Mouse (Mus musculus): ENCODE data around the gene Tk1. TPM values are rescaled to one million over a fixed set of nuclear protein-coding genes. Genes with fewer than 3 reads are reported as not detected.

The Tk1 gene
- polyA plus RNA-seq (2017; shearing (Covaris generic)), result 10 to 100 TPM; 31.4 to 55.1 TPM

DNA sequence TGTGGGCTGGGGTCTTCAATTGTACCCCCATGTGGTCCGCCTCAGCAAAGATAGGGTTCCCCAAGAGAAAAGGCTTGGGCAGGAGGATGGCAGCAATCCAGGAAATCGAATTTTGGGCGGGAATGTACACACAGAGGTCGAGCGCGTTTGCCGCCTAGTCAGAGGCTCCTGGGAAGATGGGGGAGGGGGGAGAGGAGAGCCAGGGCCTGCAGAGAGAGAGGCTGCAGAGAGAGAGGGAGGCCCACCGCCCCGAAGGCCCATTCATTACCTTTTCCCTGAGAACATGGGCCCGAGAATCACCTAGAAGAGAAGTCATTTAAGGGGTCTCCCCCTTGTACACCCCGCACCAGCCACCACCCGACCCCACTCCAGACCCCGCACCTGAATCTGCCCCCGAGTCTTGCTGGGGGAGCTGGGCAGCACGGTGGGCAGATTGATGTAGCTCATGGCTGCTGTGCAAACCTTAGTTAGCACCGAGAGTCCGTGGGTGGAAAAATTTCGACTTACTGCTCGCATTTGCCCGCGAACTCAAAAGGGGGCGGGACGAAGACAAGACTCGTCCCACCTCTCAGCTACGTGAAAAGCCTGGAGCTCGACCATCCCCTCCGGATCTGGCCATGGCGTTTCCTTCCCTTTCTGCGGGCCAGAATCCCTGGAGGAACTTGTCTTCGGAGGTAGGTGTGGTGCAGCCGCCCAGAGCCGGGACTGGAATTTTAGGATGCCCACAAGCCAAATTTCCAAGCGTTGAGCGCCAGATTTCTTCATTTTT is at the start of gene Tk1, which contains the start of gene Afmid:
Tk1 (minus strand) TSS at position 760 of the 769 bp plus-strand sequence.
Afmid (plus strand) TSS at position 592 of the 769 bp plus-strand sequence.
- peak; percentile 22 for ATAC-seq

DNA sequence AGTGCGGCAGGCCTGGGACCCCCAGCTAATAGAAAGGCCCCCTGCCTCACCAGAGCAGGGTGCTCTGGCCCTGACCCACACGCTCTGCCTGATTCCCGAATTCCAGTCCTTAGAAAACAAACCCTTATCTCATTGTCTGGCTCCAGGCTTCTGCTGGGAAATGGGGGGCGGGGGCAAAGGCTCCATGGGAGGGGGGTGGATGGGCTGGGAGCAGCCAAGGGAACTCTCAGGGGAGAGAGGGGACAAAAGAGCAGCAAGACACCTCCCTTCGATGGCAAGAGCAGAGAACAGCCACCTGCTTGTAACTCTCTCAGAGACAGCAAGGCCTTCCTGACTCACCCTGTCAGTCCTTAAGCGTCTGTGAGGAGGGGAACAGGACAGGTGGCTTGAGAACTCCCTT is 49.8 kb upstream of the Tk1 start:
- ATAC-seq, result no peak

DNA sequence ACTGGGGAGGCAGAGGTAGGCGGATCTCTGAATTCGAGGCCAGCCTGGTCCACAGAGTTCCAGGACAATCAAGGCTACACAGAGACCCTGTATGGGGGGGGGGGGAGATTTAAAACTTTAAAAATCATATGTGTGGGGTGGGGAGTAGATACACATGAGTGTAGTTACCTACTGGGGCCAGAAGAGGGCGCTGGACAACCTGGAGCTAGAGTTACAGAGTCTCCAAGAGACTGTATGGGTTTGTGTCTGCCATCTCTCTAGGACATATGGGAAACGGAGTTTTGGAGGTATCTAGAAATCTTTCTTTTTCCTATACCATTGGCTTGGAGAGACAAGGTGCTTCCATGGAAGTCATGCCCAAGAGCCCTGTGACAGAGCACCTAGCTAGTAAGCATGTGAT is 48.5 kb upstream of the Tk1 start:
- ATAC-seq, result no peak

DNA sequence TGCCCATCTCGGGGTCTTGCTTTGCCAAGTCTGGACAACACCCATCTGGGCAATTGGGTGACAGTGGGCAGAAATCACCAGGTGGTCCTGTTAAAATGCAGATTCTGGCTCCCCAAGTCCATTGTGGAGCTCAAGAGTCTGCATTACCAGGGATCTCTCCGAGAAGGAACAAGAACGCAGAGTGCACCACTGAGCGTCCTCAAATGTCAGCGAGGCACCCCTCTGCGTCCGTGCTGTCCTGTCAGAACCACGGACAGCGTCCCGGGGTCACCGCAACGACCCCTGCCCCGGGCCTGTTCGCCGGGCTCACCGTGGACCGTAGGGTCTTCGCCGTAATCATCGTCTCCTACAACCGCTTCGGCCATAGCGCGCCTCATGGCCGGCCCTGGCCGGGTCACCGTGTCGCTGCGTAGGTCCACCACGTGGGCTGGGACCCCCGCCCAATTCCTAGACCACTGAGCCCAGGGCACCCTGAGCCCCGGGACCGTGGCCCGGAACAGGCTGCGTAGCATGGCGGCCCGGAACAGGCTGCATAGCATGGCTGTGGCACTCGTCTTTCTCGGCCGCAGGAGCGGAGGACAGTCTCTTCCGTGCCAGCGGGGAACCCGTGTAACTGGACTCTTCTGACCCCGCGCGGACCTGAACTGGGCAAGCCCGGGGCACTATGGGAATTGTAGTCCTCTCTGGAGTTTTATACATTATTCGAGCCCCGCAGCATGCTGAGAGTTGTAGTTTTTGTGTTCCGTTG is 47.1 kb upstream of the Tk1 start, which contains the start of gene Tha1:
Tha1 (minus strand) TSS at position 621 of the 748 bp plus-strand sequence.
- ATAC-seq, result no peak

DNA sequence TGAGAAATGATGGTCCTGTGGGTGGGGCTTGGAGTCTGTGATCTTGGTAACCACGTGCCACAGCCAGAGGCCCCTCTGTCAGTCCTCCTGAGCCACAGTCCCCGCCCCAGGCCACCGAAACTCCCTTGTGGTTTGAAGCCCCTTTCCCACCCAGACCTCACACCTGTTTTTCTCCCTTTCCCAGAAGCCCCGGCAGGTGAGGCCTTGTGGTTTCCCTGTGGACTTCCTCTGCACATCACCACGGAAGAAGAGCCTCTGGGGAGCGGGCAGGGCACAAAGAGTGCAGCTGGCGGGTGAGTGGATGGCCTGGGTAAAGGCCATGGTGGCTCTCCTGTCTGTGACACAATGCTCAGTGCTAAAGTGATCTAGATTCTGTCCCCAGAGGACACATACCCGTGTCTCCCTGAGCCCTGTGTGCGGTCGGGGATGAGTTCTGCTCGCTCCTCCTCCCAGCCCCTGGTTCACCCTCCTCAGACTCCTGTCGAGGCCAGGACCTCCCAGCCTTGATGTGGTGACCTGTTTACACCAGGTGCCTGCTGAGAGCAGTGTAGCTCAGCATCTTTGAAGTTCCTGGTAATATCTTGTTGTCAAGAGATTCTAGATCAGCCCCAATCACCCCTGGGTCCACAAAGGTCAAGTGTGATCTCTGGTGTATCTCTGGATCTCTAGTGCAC is 46.2 kb upstream of the Tk1 start:
- peak; percentile 76 for ATAC-seq

DNA sequence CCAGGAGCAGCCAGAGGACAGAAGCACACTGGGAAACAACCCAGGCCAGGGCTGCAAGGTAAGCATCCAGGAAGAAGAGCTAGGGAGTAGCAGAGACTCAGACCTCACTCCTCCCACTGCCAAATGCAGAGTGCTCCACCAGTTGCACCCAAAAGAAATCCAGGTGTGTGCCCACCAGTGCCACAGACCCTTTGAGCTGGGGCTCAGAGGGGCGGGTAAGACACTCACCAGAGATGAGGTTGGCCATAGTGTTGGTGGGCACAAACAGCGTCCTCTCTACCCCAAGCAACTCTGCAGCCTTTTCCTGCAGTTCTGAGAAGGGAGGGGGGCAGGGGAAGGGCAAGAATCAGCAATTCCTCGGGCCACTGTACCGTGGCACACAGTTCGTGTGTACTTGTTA is 45.5 kb upstream of the Tk1 start:
- ATAC-seq, result no peak

DNA sequence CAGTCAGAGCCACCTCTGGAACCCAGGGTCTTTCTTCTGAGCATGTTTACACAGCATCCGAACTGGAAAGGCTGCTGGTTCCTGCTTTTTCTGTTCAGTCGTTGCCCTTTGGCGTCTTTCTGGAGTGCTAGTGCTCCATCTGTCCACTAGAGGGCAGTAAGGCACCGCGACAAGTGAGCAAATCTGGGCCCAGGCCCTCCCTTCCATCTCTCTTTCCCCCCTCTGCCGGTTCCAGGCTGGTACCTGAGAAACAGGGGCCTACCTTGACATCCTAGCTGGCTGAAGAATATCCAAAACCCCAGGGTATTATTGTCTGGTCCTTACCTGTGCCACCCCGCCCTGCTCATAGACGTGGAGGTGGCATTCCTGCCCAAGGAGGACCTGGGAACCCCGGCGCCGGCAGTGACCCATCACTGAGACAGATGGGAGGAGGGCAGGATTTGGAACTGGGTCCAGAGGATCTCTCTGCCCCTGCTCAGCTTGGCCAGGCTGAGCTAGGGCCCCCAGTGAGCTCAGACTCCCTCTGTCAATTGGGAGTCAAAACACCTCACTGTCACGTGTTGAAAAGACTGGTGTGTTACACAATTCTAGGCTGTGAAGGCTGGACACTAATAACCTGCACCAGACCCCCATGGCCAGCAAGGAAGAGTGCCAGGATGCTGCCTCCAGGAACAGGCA is 44.9 kb upstream of the Tk1 start:
- ATAC-seq, result peak; percentile 36

DNA sequence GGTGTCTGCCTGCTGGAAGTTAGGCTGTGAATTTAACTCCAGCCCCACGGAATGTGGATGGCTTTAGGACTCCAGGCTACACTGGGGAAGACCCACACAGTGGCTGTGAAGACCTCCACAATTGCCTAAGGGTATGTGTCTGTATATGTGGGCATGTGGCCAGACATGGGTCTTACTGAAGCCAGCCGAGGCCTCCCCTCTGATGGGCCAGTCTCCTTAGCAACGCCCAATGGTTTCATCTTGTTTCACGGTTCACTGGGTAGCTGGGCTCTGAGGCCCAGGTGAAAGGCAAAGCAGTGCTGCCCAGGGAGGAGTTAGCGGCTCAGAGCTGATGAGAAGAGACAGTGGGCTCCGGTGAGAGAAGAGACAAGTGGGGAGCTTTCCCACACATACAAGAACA is 40.1 kb upstream of the Tk1 start:
- ATAC-seq, result no peak

DNA sequence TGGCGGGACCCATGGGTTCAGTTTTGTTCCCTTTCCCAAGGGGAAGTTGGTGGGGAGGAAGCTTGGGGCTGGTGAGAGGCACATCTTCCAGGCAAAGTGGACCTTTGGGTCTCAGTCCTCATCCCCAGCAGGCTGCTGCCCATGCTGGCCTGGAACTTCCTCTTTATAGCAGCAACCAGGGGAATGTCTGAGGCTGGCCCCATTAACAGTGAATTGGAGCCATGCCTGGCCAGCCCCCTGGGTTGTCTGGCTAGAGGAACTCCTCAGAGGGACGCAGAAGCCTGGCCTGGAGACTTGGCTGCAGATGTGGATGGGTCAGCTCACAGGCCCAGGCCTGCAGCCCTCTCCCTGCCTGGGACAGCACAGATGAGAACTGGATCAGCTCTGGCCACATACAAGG is 38.9 kb upstream of the Tk1 start:
- ATAC-seq, result no peak

DNA sequence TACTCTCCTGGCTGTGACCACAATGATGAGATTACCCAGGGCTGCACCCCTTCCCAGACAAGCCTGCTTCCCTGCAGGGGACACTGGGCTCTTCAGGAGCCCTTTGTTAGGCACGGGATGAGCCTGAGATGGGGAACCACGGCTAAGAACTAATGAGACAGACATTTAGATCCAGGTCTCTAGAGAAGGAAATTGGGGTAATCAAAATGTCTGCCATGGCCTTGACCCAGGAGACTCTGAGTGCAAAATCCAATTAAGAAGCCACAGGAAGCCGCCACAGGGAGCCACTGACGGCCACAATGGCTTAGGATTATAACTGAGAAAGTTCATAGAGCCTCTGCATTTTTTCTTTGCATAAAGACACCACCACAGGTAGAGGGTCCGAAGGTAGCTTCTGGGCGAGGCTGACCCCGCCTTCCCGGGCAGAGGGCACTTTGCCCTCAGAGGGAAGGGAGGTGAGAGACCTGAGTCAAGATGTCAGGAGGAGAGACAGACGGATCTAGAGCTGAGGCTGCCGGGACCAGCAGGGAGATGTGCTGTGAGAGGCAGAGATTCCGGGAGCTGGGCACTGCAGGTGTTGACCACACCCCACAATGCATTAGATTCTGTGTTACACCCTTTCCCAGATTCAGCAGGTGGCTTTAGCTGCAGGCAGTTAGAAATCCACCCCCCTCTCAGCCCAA is 37.4 kb upstream of the Tk1 start:
- no peak for ATAC-seq

DNA sequence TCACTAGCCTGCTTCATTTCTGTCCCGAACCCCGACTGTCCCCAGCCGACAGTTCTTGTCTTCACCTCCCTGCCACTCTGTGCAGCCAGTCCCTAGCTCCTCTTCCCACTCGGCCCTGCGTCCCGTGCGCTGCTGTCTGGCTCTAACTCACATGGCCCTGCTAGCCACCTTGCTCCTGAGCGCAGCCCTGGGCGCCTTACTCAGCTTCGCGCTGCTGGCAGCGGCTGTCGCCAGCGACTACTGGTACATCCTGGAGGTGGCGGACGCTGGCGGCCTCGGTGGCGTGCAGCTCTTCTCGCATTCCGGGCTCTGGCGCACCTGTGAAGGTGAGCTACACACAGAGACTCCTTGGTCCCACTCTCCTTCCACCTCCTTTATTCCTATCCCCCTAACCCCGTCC is 34.7 kb upstream of the Tk1 start, which contains the start of gene Tmem235:
Tmem235 (plus strand) TSS at position 152 of the 400 bp plus-strand sequence.
- no peak for ATAC-seq

DNA sequence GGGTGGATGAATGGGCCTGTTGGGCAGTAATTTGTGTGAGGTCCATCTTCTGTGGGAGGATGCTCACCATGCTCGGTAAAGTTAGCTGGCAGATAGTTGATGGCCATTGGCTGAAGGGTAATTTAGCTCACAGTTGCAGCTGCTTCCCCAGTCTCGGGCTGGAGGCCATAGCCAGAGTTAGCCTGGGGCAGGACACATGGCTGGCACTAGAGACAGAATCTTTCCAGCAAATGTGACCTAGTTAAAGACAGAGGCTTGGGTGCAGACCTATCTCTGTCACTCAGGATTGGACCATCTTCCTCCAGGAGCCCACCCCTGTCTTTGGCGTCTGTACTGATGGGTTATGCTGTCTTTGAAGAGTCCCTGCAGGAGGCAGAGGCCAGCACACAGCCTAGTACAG is 32.5 kb upstream of the Tk1 start:
- no peak for ATAC-seq

DNA sequence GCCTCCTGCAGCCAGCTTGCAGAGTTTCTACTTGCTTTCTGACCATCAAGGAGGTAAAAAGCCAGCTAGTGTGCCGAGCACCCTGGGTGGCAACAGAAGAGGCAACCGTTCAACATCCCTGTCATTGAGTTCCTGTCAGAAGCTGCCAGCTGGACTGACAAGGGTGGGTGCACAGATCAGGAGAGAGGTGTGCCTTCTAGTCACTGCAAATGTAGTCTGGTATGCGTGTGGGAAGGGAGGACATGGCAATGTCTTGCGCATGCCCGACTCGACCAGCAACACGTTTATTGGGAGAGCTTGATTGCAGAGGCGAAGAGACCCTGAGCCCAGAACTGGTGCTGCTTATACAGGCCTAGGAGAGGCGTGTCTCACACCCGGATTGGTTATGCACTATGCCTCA is 31.6 kb upstream of the Tk1 start:
- no peak for ATAC-seq

DNA sequence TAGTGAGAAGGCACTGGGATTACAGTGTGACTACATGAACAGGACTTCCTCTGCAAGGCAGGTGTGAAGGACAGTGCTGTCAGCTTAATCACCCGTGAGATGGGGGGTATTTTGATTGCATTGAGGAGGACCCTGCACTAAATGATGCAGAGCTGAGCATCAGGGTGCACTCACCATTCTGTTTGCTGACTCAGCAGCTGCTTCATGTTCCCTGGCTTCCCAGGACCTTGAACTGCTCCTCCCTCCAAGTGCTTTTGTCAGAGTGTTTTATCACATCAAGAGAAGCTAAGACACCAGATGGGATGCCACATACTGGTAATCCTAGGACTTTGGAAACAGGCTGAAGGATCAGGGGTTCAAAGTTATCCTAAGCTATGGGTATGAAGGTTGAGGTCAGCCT is 30.1 kb upstream of the Tk1 start:
- ATAC-seq, result no peak

DNA sequence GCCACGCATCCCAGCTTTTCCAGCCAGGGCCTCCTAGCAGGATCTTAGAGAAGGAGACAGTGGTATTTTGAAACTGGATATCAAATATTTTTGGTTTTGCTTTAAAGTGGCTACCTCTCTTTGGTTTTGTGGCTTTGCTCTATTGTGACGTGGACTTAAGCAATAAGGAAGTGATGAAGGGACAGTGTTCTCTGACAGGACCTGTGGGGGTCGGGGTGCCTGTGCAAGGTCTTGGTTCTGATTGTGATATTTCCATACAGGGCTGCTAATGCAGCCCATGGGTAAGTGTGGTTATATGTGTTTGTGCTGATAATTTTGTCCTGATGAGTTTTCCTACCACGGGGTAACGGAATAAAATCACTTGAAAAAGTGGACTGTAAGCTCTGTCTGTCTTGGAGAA is 29.5 kb upstream of the Tk1 start:
- no peak for ATAC-seq

DNA sequence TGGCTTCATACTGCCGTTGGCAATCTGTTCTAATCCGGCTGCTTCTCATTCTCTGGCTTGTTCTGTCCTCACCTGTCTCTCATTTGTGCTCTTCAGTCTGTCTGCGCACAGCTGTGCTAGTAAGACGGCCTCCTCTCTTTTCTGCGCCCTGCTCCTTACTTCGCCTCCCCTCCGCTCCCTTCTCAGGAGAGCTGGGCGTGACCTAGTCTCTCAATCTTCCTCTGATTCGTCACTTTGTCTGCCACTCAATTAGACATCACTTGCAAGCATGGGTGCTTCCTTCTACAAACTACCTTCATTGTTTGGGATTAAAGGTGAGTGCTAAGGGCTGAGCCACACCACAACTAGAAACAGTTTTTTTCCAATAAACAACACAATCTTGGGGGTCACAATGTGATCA is 28.3 kb upstream of the Tk1 start:
- no peak for ATAC-seq

DNA sequence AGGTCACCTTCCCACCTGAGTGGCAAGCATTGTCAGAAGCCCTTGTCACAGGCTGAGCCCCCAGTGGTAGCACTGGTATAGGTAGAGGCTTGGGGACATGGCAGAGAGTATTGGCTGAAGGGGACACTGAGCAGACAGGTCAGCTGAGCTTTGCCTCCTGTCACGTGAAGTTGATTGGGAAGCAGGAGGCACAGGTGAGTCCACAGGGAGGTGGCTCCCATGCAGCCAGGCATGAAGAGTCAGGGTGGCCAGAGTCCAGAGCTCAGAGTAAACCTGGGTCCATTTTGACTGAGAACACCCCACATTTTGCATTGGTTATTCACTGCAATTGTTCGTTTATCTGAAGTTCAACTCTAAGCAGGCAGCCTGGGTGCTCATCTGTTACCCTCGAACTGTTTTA is 27.0 kb upstream of the Tk1 start:
- ATAC-seq, result no peak

DNA sequence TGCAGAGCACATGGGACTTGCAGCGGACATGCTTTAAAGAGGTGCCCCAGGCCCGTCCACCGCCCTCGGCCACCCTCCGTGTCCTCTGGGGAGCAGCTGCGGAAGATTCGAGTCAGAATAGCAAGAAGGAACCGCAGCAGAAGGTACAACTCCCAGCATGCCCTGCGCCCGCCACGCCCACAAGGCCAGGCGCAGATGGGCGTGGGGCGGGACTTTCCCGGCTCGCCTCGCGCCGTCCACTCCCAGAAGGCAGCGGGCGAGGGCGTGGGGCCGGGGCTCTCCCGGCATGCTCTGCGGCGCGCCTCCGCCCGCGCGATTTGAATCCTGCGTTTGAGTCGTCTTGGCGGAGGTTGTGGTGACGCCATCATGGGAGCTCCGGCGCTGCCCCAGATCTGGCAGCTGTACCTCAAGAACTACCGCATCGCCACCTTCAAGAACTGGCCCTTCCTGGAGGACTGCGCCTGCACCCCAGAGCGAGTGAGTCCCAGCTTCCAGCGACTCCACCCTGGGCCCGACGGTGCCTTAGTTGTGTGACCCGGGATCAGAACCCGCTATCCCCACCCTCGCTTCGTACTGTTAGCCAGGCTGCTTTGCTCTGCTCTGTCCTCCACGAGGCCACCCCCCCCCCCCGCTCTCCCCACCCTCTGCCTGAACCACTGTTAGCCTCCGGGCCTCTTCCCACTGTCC is 23.2 kb upstream of the Tk1 start, which contains the start of gene Birc5:
Birc5 (plus strand) TSS at position 267 of the 687 bp plus-strand sequence.
- ATAC-seq, result peak; percentile 91

DNA sequence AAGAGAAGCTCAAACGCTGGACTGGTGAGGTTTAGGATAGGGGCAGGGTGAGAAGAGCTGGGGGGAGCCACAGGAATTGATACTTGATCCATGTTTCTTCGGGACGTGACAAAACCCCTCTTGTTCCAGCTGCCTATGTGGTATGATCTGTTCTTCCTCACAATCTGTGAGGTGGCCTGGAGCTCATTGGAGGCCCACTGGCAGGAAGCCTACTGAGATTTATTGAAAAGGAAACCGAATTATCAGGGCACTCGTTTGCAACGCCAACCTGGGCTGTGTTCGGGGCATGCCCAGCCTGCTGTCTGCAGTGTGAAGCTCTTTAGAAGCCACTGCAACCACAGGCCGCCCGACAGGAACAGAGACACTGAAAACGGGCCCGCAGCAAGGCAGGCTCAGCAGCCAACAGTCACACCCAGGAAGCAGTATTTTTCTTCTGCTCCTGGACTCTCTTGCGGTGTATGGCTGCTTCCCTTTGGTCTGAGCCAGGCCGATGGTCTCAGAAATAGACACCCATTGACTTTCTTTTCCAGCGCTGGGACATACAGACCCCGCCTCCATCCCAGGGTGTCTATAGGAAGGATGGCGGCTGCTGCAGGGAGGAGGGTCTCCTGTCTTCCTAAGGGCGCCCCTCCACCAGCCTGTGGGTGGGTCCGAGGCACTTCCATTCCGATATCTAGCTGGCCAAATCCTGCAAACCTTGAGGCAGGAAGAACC is 22.5 kb upstream of the Tk1 start:
- peak; percentile 77 for ATAC-seq

DNA sequence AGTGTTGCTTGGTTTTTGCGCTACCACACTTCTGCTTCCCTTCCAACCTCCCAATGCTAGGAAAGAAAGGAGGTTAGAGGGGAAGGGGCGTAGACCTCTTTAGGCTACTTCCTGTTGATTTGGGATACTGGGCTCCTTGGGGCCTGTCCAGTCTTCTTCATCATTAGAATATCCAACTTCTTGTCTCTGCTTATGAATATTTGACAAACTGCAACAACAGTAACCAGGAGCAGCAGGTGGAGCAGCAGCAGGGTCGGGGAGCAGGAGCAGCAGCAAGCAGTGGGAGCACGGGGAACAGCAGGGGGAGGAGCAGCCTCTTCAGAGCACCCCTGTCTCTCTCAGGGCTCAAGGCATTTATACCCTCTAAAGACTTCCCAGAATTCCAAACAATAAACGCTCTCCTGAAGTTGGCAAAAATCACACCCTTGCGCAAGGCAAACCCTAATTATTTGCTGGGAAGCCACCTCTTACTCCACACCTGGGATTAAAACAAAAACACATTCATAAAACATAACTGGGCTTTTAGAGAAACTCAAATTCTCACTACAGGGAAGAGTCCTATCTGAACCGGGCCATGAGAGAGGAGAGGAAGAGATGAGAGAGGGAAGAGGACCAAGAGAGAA is 21.8 kb upstream of the Tk1 start:
- ATAC-seq, result no peak

Measured in CD4-positive, CD25-positive, alpha-beta regulatory T cell, adult 4 months (primary cell).